Mouse (Mus musculus) midbrain, embryonic 13.5 days (tissue): ENCODE results near the gene Slc7a11. TPM values are rescaled to one million over a fixed set of nuclear protein-coding genes. Genes with fewer than 3 reads are reported as not detected.

Source experiments
- ATAC-seq: fragments of 200-750 bp; cut with Nextera tagmentation; 2 replicates; pipeline ENCODE4 v1.8.0; 2017; ENCODE audit warnings: mild to moderate bottlenecking, moderate TSS enrichment, moderate library complexity
- H3K27ac ChIP-seq: fragments of 300-500 bp; sonication (generic); 2 replicates; pipeline ENCODE4 v1.5.1; 2015; ENCODE audit warnings: inconsistent platforms, mild to moderate bottlenecking, moderate library complexity
- H3K27me3 ChIP-seq: fragments of 300-500 bp; sonication (generic); 2 replicates; pipeline ENCODE4 v1.6.1; 2015; ENCODE audit warnings: mild to moderate bottlenecking, inconsistent platforms
- H3K36me3 ChIP-seq: fragments of 300-500 bp; sonication (generic); 2 replicates; pipeline ENCODE4 v1.6.1; 2015; ENCODE audit warnings: mild to moderate bottlenecking, inconsistent platforms
- H3K4me1 ChIP-seq: fragments of 300-500 bp; sonication (generic); replicated peaks from 2 replicates; pipeline ENCODE4 v1.6.1; 2015; ENCODE audit warnings: inconsistent platforms
- H3K4me2 ChIP-seq: fragments of 300-500 bp; sonication (generic); replicated peaks from 2 replicates; pipeline ENCODE4 v1.6.1; 2015; ENCODE audit warnings: moderate library complexity, mild to moderate bottlenecking, inconsistent platforms
- H3K4me3 ChIP-seq: fragments of 300-500 bp; sonication (generic); replicated peaks from 2 replicates; pipeline ENCODE4 v1.5.1; 2015; ENCODE audit warnings: mild to moderate bottlenecking, inconsistent platforms
- H3K9ac ChIP-seq: fragments of 300-500 bp; sonication (generic); replicated peaks from 2 replicates; pipeline ENCODE4 v1.6.1; 2015; ENCODE audit warnings: mild to moderate bottlenecking, inconsistent platforms
- H3K9me3 ChIP-seq: fragments of 300-500 bp; sonication (generic); 2 replicates; pipeline ENCODE4 v1.6.1; 2016; ENCODE audit warnings: mild to moderate bottlenecking, inconsistent platforms
- WGBS: fragments of 180-500 bp; shearing (Covaris S2); methylation state at CpG from one replicate; pipeline ENCODE4 v1.1.7; 2015; 5-methylcytosine and 5-hydroxymethylcytosine counted together
- polyA plus RNA-seq: library from polyadenylated mRNA; unstranded; fragments of >200 nt; fragmentation: Nextera tagmentation; extraction: Ambion mirVana; gene quantifications from 2 replicates; pipeline ENCODE4 v1.2.1, GENCODE M21; 2015

The Slc7a11 gene
- polyA plus RNA-seq, 1 experiment from 2014 or later = 1.7 TPM

- H3K27ac ChIP-seq = peak overlapping the region; percentile 79
- ATAC-seq = no peak
- H3K4me2 ChIP-seq = peak overlapping the region; percentile 13; the same call in 1 of the 2 replicates
- no peak overlapping the region for H3K4me3 ChIP-seq
- no peaks in the 10 kb centered on the region for H3K27me3 ChIP-seq
- 21% methylated on average over 7 of the region's 7 CpGs for WGBS
- no peak overlapping the region for H3K9ac ChIP-seq
- peaks cover 30% of the 10 kb centered on the region for H3K4me1 ChIP-seq
- no peaks in the 10 kb centered on the region for H3K36me3 ChIP-seq
- no peaks in the 10 kb centered on the region for H3K9me3 ChIP-seq
Measured at GRCm38 (mm10) chr3:49867147-49867950, 576.1 kb downstream of the Slc7a11 start.

GRCm38 (mm10) chr3:49866061-49866515 lies 577.3 kb downstream of the Slc7a11 start:
- Histone ChIP-seq H3K36me3 (no peaks in the 10 kb centered on the region), H3K9me3 (no peaks in the 10 kb centered on the region), H3K4me1 (peaks cover 30% of the 10 kb centered on the region), H3K27me3 (no peaks in the 10 kb centered on the region), H3K27ac (peak overlapping the region; percentile 79), H3K9ac (no peak overlapping the region), H3K4me3 (no peak overlapping the region), H3K4me2 (peak overlapping the region; percentile 28)
- ATAC-seq = peak; percentile 96
- 2% methylated on average over 11 of the region's 11 CpGs for WGBS

- H3K27me3 ChIP-seq = no peaks in the 10 kb centered on the region
- H3K36me3 ChIP-seq = no peaks in the 10 kb centered on the region
- ATAC-seq = no peak
- WGBS = 77% methylated on average over 4 of the region's 4 CpGs
- H3K4me2 ChIP-seq = no peak overlapping the region
- no peak overlapping the region for H3K4me3 ChIP-seq
- no peaks in the 10 kb centered on the region for H3K9me3 ChIP-seq
- no peak overlapping the region for H3K9ac ChIP-seq
- no peak overlapping the region for H3K27ac ChIP-seq
- H3K4me1 ChIP-seq = no peaks in the 10 kb centered on the region
Measured at GRCm38 (mm10) chr3:49856797-49857196, 586.6 kb downstream of the Slc7a11 start.

GRCm38 (mm10) chr3:49854277-49854676 lies 589.1 kb downstream of the Slc7a11 start:
- ATAC-seq = no peak
- H3K9me3 ChIP-seq = no peaks in the 10 kb centered on the region
- H3K4me3 ChIP-seq = no peak overlapping the region
- no peaks in the 10 kb centered on the region for H3K36me3 ChIP-seq
- no peaks in the 10 kb centered on the region for H3K4me1 ChIP-seq
- no peaks in the 10 kb centered on the region for H3K27me3 ChIP-seq
- no peak overlapping the region for H3K9ac ChIP-seq
- 89% methylated on average over 2 of the region's 2 CpGs for WGBS
- H3K27ac ChIP-seq = no peak overlapping the region
- H3K4me2 ChIP-seq = no peak overlapping the region

GRCm38 (mm10) chr3:49842971-49843370 lies 600.4 kb downstream of the Slc7a11 start:
- Histone ChIP-seq H3K4me3 (no peak overlapping the region), H3K36me3 (no peaks in the 10 kb centered on the region), H3K9ac (no peak overlapping the region), H3K27me3 (no peaks in the 10 kb centered on the region), H3K9me3 (no peaks in the 10 kb centered on the region), H3K4me2 (no peak overlapping the region), H3K4me1 (peaks cover 5% of the 10 kb centered on the region; the same call in 1 of the 2 replicates), H3K27ac (no peak overlapping the region)
- ATAC-seq = no peak
- WGBS = 80% methylated on average over 3 of the region's 3 CpGs
